Mouse (Mus musculus): ENCODE results near the gene Gm37240. TPM values are rescaled to one million over a fixed set of nuclear protein-coding genes. Genes with fewer than 3 reads are reported as not detected.

The Gm37240 gene
- polyA plus RNA-seq, 1 experiment from 2014 or later = 0.43 TPM

DNA sequence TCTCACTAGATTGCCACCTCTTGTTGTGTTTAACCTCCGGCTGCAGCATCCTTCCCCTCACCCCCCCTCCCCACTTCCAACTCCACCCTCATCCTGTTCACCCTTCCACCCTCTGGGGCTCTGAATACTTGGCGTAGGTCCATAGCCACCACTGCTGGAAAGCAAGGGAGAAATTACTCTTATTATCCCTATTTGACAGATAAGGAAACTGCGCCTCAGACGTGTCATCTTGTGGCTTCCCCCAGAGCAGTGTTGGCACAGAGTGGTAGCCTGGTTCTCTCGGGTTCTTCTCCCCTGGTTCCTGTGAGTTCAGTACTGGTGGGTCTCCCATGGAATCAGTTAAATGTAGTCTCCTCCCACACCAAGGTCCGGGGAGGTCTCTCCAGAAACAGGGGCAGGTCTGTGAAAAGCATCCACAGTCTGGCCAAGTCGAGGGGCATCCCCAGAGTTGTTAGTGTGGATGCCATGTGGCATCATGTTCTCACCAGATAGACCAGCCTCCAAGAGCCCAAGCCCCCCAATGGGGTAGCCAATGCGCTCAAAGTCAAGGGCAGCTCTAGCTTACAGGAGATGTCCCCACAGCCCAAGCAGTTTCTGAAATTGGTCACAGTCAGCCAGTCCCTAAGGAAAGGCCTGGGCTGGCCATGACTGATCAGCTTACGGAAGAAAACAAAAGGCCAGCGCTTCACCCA is 1419.8 kb downstream of the Gm37240 start:
- Histone ChIP-seq H3K27ac (ENCODE audit: low read depth, low read length) (no peak overlapping the region), H3K36me3 (ENCODE audit: control insufficient read depth, insufficient read depth, low read length) (no peaks in the 10 kb centered on the region), H3K27me3 (ENCODE audit: control insufficient read depth, insufficient read depth, low read length) (no peaks in the 10 kb centered on the region), H3K4me2 (ENCODE audit: low read depth, low read length, severe bottlenecking) (no peak overlapping the region), H3K9me3 (ENCODE audit: control insufficient read depth, low read length) (no peaks in the 10 kb centered on the region), H3K4me3 (ENCODE audit: low read depth, low read length) (no peak overlapping the region), H3K4me1 (replicated peaks; ENCODE audit: control insufficient read depth, insufficient read depth, low read length) (no peaks in the 10 kb centered on the region), H3K9ac (ENCODE audit: low read length) (no peak overlapping the region)
- WGBS = 65% methylated on average over 10 of the region's 10 CpGs
- DNase-seq (ENCODE audit: low spot score) (no peak), ATAC-seq (replicated peaks; ENCODE audit: low FRiP score) (no peak)

DNA sequence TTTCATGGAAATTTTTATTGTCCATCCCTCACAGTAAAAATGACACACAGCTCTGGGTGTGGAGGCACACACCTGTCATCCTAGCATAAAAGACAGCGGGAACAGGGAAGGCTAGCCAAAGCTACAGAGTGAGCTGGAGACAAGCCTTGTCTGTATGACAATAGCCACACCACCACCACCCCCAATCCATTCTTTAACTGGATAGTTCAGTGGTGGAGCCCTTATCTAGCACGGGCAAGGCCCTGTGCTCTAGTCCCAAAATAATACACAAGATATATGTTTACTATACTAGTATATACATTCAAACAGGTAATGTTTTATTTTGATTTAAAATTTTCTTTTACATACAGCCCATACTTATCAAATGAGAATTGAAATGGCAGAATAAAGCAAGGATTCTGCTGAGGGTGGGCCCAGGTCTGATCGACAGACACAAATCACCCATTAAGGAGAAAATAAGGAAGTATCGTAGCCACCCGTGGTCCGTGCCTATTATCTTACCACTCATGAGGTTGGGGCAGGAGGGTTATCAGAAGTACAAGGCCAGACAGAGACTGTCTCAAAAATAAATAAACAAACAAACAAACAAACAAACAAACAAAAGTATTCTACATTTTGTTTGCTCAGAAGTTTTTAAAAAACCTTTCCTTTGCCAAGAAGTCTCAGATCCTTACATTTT is 1421.4 kb downstream of the Gm37240 start:
- Histone ChIP-seq H3K9ac (ENCODE audit: low read length) (no peak overlapping the region), H3K27me3 (ENCODE audit: control insufficient read depth, insufficient read depth, low read length) (no peaks in the 10 kb centered on the region), H3K4me1 (replicated peaks; ENCODE audit: control insufficient read depth, insufficient read depth, low read length) (0 out of 2 replicates have a peak, but pooled peaks cover 2% of the 10 kb centered on the region), H3K27ac (ENCODE audit: low read depth, low read length) (no peak overlapping the region), H3K9me3 (ENCODE audit: control insufficient read depth, low read length) (no peaks in the 10 kb centered on the region), H3K4me2 (ENCODE audit: low read depth, low read length, severe bottlenecking) (no peak overlapping the region), H3K36me3 (ENCODE audit: control insufficient read depth, insufficient read depth, low read length) (no peaks in the 10 kb centered on the region), H3K4me3 (ENCODE audit: low read depth, low read length) (no peak overlapping the region)
- DNase-seq (ENCODE audit: low spot score) (no peak), ATAC-seq (replicated peaks; ENCODE audit: low FRiP score) (no peak)
- 81% methylated on average over 6 of the region's 6 CpGs for WGBS

DNA sequence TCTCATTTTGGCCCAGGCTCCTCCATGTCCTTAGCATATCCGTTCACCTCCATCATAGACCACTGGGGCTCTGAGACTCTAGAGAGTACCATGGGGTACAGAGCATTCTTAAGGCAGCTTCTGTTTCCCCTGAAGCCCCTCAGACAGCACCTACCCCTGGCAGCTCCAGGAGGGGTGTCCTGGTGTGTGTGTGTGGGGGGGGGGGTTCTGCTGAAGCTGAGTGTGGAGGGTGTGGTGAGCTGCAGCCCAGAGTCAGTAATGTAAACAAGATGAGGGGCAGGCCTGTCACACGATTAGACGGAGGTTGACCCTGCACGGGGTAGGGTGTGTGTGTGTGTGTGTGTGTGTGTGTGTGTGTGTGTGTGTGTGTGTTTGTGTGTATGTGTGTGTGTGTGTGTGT is 1425.6 kb downstream of the Gm37240 start:
- ATAC-seq (replicated peaks; ENCODE audit: low FRiP score) = 0 out of 2 replicates have a peak, but pooled peaks have one; percentile 30
- Histone ChIP-seq H3K4me3 (ENCODE audit: low read depth, low read length) (no peak overlapping the region), H3K9me3 (ENCODE audit: control insufficient read depth, low read length) (no peaks in the 10 kb centered on the region), H3K27me3 (ENCODE audit: control insufficient read depth, insufficient read depth, low read length) (no peaks in the 10 kb centered on the region), H3K27ac (ENCODE audit: low read depth, low read length) (no peak overlapping the region), H3K4me2 (ENCODE audit: low read depth, low read length, severe bottlenecking) (no peak overlapping the region), H3K4me1 (replicated peaks; ENCODE audit: control insufficient read depth, insufficient read depth, low read length) (peaks cover 11% of the 10 kb centered on the region), H3K9ac (ENCODE audit: low read length) (no peak overlapping the region), H3K36me3 (ENCODE audit: control insufficient read depth, insufficient read depth, low read length) (no peaks in the 10 kb centered on the region)
- no peak for DNase-seq (ENCODE audit: low spot score)
- 34% methylated on average over 4 of the region's 4 CpGs for WGBS

DNA sequence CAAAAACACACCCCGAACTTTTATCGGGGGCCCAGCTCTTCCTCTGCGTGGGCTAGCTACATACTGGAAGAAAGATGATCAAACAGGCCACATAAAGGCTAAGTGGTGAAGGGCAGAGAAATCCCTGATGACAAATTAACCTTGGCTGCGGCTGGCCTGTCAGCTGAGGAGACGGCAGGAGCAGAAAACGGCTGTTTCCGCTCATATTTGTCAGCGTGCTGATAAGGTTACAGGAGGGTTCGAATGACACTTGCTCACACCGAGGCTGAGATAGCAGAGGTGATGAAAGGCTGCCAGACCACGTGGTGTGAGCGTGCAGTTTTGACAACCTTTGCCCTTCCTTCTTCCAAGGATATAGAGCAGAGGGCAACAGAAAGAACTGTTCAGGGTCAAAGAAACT is 1426.4 kb downstream of the Gm37240 start:
- no peak overlapping the region for H3K27ac ChIP-seq (ENCODE audit: low read depth, low read length)
- peaks cover 11% of the 10 kb centered on the region for H3K4me1 ChIP-seq (replicated peaks; ENCODE audit: control insufficient read depth, insufficient read depth, low read length)
- ATAC-seq (replicated peaks; ENCODE audit: low FRiP score) (no peak), DNase-seq (ENCODE audit: low spot score) (no peak)
- H3K27me3 ChIP-seq (ENCODE audit: control insufficient read depth, insufficient read depth, low read length) = no peaks in the 10 kb centered on the region
- H3K4me2 ChIP-seq (ENCODE audit: low read depth, low read length, severe bottlenecking) = no peak overlapping the region
- H3K4me3 ChIP-seq (ENCODE audit: low read depth, low read length) = no peak overlapping the region
- 50% methylated on average over 12 of the region's 12 CpGs for WGBS
- no peaks in the 10 kb centered on the region for H3K36me3 ChIP-seq (ENCODE audit: control insufficient read depth, insufficient read depth, low read length)
- H3K9me3 ChIP-seq (ENCODE audit: control insufficient read depth, low read length) = no peaks in the 10 kb centered on the region
- no peak overlapping the region for H3K9ac ChIP-seq (ENCODE audit: low read length)

GRCm38 (mm10) chr3:84460499-84460898 is 1426.8 kb downstream of the Gm37240 start:
- DNase-seq (ENCODE audit: low spot score) = no peak
- H3K27ac ChIP-seq (ENCODE audit: low read depth, low read length) = no peak overlapping the region

GRCm38 (mm10) chr3:84455733-84456417 is 1431.4 kb downstream of the Gm37240 start:
- no peaks in the 10 kb centered on the region for H3K9me3 ChIP-seq (ENCODE audit: control insufficient read depth, low read length)
- H3K4me1 ChIP-seq (replicated peaks; ENCODE audit: control insufficient read depth, insufficient read depth, low read length) = peaks cover 9% of the 10 kb centered on the region
- no peaks in the 10 kb centered on the region for H3K36me3 ChIP-seq (ENCODE audit: control insufficient read depth, insufficient read depth, low read length)
- no peak for DNase-seq (ENCODE audit: low spot score)
- ATAC-seq (replicated peaks; ENCODE audit: low FRiP score) = no peak
- no peaks in the 10 kb centered on the region for H3K27me3 ChIP-seq (ENCODE audit: control insufficient read depth, insufficient read depth, low read length)
- no peak overlapping the region for H3K4me2 ChIP-seq (ENCODE audit: low read depth, low read length, severe bottlenecking)
- 84% methylated on average over 12 of the region's 12 CpGs for WGBS
- no peak overlapping the region for H3K4me3 ChIP-seq (ENCODE audit: low read depth, low read length)
- no peak overlapping the region for H3K27ac ChIP-seq (ENCODE audit: low read depth, low read length)
- no peak overlapping the region for H3K9ac ChIP-seq (ENCODE audit: low read length)

More at GRCm38 (mm10) chr3:84460499-84460898, 1426.8 kb downstream of the Gm37240 start:
- WGBS = 32% methylated on average over 3 of the region's 3 CpGs
- no peak overlapping the region for H3K9ac ChIP-seq (ENCODE audit: low read length)
- H3K4me3 ChIP-seq (ENCODE audit: low read depth, low read length) = no peak overlapping the region
- no peaks in the 10 kb centered on the region for H3K27me3 ChIP-seq (ENCODE audit: control insufficient read depth, insufficient read depth, low read length)
- no peaks in the 10 kb centered on the region for H3K36me3 ChIP-seq (ENCODE audit: control insufficient read depth, insufficient read depth, low read length)
- H3K4me1 ChIP-seq (replicated peaks; ENCODE audit: control insufficient read depth, insufficient read depth, low read length) = peaks cover 11% of the 10 kb centered on the region
- no peak overlapping the region for H3K4me2 ChIP-seq (ENCODE audit: low read depth, low read length, severe bottlenecking)
- ATAC-seq (replicated peaks; ENCODE audit: low FRiP score) = no peak
- no peaks in the 10 kb centered on the region for H3K9me3 ChIP-seq (ENCODE audit: control insufficient read depth, low read length)

DNA sequence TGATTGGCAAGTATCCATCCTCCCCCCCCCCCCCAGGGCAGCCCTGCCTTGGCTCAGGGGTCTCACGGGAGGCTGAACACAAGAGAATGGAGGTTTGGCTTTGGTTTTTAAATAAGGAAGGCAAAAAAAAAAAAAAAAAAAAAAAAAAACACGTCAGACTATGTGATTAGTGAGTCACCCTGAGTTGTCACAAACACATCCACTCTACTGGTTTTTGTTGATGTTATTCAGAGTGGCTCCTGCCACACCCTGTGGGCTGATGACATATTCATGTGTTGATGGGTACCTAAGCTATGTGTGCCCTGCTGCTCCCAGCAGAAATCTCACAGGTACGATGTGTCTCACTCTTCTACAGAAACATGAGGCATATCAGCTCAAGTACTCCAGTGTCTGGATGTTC is 1436.7 kb downstream of the Gm37240 start:
- H3K27me3 ChIP-seq (ENCODE audit: control insufficient read depth, insufficient read depth, low read length) = no peaks in the 10 kb centered on the region
- no peaks in the 10 kb centered on the region for H3K36me3 ChIP-seq (ENCODE audit: control insufficient read depth, insufficient read depth, low read length)
- H3K9ac ChIP-seq (ENCODE audit: low read length) = no peak overlapping the region
- DNase-seq (ENCODE audit: low spot score) (no peak), ATAC-seq (replicated peaks; ENCODE audit: low FRiP score) (no peak)
- no peak overlapping the region for H3K4me2 ChIP-seq (ENCODE audit: low read depth, low read length, severe bottlenecking)
- H3K4me1 ChIP-seq (replicated peaks; ENCODE audit: control insufficient read depth, insufficient read depth, low read length) = no peaks in the 10 kb centered on the region
- no peak overlapping the region for H3K4me3 ChIP-seq (ENCODE audit: low read depth, low read length)
- H3K9me3 ChIP-seq (ENCODE audit: control insufficient read depth, low read length) = no peaks in the 10 kb centered on the region
- H3K27ac ChIP-seq (ENCODE audit: low read depth, low read length) = no peak overlapping the region
- WGBS = 53% methylated on average over 3 of the region's 3 CpGs

- no peaks in the 10 kb centered on the region for H3K27me3 ChIP-seq (ENCODE audit: control insufficient read depth, insufficient read depth, low read length)
- H3K4me1 ChIP-seq (replicated peaks; ENCODE audit: control insufficient read depth, insufficient read depth, low read length) = no peaks in the 10 kb centered on the region
- H3K27ac ChIP-seq (ENCODE audit: low read depth, low read length) = no peak overlapping the region
- H3K9me3 ChIP-seq (ENCODE audit: control insufficient read depth, low read length) = no peaks in the 10 kb centered on the region
- no peak overlapping the region for H3K4me3 ChIP-seq (ENCODE audit: low read depth, low read length)
- WGBS = 86% methylated on average over 9 of the region's 9 CpGs
- no peak overlapping the region for H3K4me2 ChIP-seq (ENCODE audit: low read depth, low read length, severe bottlenecking)
- no peak overlapping the region for H3K9ac ChIP-seq (ENCODE audit: low read length)
- DNase-seq (ENCODE audit: low spot score) (no peak), ATAC-seq (replicated peaks; ENCODE audit: low FRiP score) (no peak)
- no peaks in the 10 kb centered on the region for H3K36me3 ChIP-seq (ENCODE audit: control insufficient read depth, insufficient read depth, low read length)
Measured at GRCm38 (mm10) chr3:84449015-84449414, 1438.3 kb downstream of the Gm37240 start.

Data from forebrain, embryonic 11.5 days (tissue).